Mouse (Mus musculus) myocyte (in vitro differentiated cells): ENCODE measurements around the gene Arid1a. TPM values are rescaled to one million over a fixed set of nuclear protein-coding genes. Genes with fewer than 3 reads are reported as not detected.

Experiments used
- H3K27me3 ChIP-seq: one replicate; pipeline ENCODE4 v1.6.1; 2011; ENCODE audit not compliant: control insufficient read depth, insufficient read depth, insufficient read length
- H3K36me3 ChIP-seq: one replicate; pipeline ENCODE4 v1.6.1; 2011; ENCODE audit not compliant: control insufficient read depth, insufficient read depth
- H3K4me2 ChIP-seq: one replicate; pipeline ENCODE4 v1.6.1; 2011; ENCODE audit warnings: low read depth, control low read depth
- H3K4me3 ChIP-seq: one replicate; pipeline ENCODE4 v1.5.1; 2011; ENCODE audit warnings: mild to moderate bottlenecking, control low read depth, moderate library complexity
- H3K79me2 ChIP-seq: one replicate; pipeline ENCODE4 v1.6.1; 2011; ENCODE audit not compliant: control insufficient read depth, insufficient read depth
- H3ac ChIP-seq: one replicate; pipeline ENCODE4 v1.6.1; 2011; ENCODE audit not compliant: control insufficient read depth, insufficient read length
- CEBPB ChIP-seq: IDR thresholded peaks from 2 replicates; pipeline ENCODE4 v1.6.1; 2011; ENCODE audit warnings: mild to moderate bottlenecking, moderate library complexity; ENCODE audit not compliant: poor library complexity, insufficient read depth, severe bottlenecking
- E2F4 ChIP-seq: IDR thresholded peaks from one replicate; pipeline ENCODE4 v1.6.1; 2011; ENCODE audit warnings: mild to moderate bottlenecking, control low read depth, moderate library complexity; ENCODE audit not compliant: insufficient read depth
- MAX ChIP-seq: IDR thresholded peaks from one replicate; pipeline ENCODE4 v1.6.1; 2011; ENCODE audit warnings: low read depth, mild to moderate bottlenecking, control low read depth
- MYOD1 ChIP-seq, 3 experiments: IDR thresholded peaks; one replicate each; pipeline ENCODE4 v1.6.1; 2011; ENCODE audit warnings: control low read depth in 2 of 3, low read depth in 2 of 3, mild to moderate bottlenecking in 2 of 3, moderate library complexity in 1 of 3; ENCODE audit not compliant: insufficient read length in 2 of 3, control insufficient read depth in 1 of 3
- MYOG ChIP-seq, 3 experiments: IDR thresholded peaks; one replicate each; pipeline ENCODE4 v1.6.1; 2011; ENCODE audit warnings: control low read depth in 2 of 3, low read depth in 2 of 3, mild to moderate bottlenecking in 2 of 3; ENCODE audit not compliant: insufficient read length in 2 of 3, control insufficient read depth in 1 of 3, insufficient read depth in 1 of 3
- POLR2A ChIP-seq: IDR thresholded peaks from one replicate; pipeline ENCODE4 v1.6.1; 2011; ENCODE audit warnings: low read depth, mild to moderate bottlenecking, control low read depth, moderate library complexity; ENCODE audit not compliant: insufficient read length
- POLR2AphosphoS2 ChIP-seq: IDR thresholded peaks from one replicate; pipeline ENCODE4 v1.6.1; 2011; ENCODE audit warnings: low read depth, control low read depth; ENCODE audit not compliant: insufficient read length
- REST ChIP-seq: IDR thresholded peaks from one replicate; pipeline ENCODE4 v1.6.1; 2011; ENCODE audit warnings: mild to moderate bottlenecking, control low read depth, moderate library complexity; ENCODE audit not compliant: insufficient read depth, insufficient read length
- SRF ChIP-seq: IDR thresholded peaks from one replicate; pipeline ENCODE4 v1.6.1; 2011; ENCODE audit warnings: low read depth; ENCODE audit not compliant: control insufficient read depth, insufficient read length
- TCF12 ChIP-seq: IDR thresholded peaks from one replicate; pipeline ENCODE4 v1.6.1; 2011; ENCODE audit warnings: mild to moderate bottlenecking, control low read depth; ENCODE audit not compliant: poor library complexity, insufficient read depth, severe bottlenecking
- TCF3 ChIP-seq: IDR thresholded peaks from one replicate; pipeline ENCODE4 v1.6.1; 2011; ENCODE audit warnings: low read depth, control low read depth; ENCODE audit not compliant: insufficient read length
- USF1 ChIP-seq: IDR thresholded peaks from one replicate; pipeline ENCODE4 v1.6.1; 2011; ENCODE audit warnings: low read depth, mild to moderate bottlenecking, control low read depth, moderate library complexity
- polyA plus RNA-seq: library from polyadenylated mRNA; unstranded; fragments of >200 nt; fragmentation: generic; extraction: Trizol; gene quantifications from one replicate; pipeline ENCODE4 v1.2.1, GENCODE M21; 2012; ENCODE audit warnings: missing spikeins

Gene Arid1a
- polyA plus RNA-seq, 1 experiment = 23.2 TPM

GRCm38 (mm10) chr4:133669652-133670210, 86.8 kb downstream of the Arid1a start:
- Histone ChIP-seq H3K27me3 (no peaks in the 10 kb centered on the region), H3K79me2 (no peaks in the 10 kb centered on the region), H3ac (no peak overlapping the region), H3K4me2 (no peak overlapping the region), H3K36me3 (no peaks in the 10 kb centered on the region), H3K4me3 (no peak overlapping the region)
- TF ChIP-seq CEBPB = no peak
- TF ChIP-seq MAX = no peak
- no peak for TF ChIP-seq E2F4
- TF ChIP-seq MYOD1 (IDR thresholded peaks at IDR 0.05; ENCODE audit: control insufficient read depth in 1 of 3, insufficient read length in 2 of 3, low read depth in 2 of 3) = no peak
- TF ChIP-seq REST = no peak
- no peak for TF ChIP-seq SRF
- no peak for TF ChIP-seq MYOG (IDR thresholded peaks at IDR 0.05; ENCODE audit: control insufficient read depth in 1 of 3, insufficient read depth in 1 of 3, insufficient read length in 2 of 3, low read depth in 2 of 3)
- no peak for TF ChIP-seq TCF12
- TF ChIP-seq USF1 = no peak
- TF ChIP-seq TCF3 = no peak
- no peak for TF ChIP-seq POLR2AphosphoS2
- TF ChIP-seq POLR2A = no peak

GRCm38 (mm10) chr4:133668537-133668936, 88.0 kb downstream of the Arid1a start:
- no peaks in the 10 kb centered on the region for H3K27me3 ChIP-seq
- H3K4me2 ChIP-seq = no peak overlapping the region
- H3K36me3 ChIP-seq = no peaks in the 10 kb centered on the region
- H3K79me2 ChIP-seq = no peaks in the 10 kb centered on the region
- TF ChIP-seq POLR2A = no peak
- no peak for TF ChIP-seq MYOD1 (IDR thresholded peaks at IDR 0.05; ENCODE audit: control insufficient read depth in 1 of 3, insufficient read length in 2 of 3, low read depth in 2 of 3)
- no peak for TF ChIP-seq TCF12
- peak; percentile 1 to 48 (median 15) for TF ChIP-seq MYOG (IDR thresholded peaks at IDR 0.05; ENCODE audit: control insufficient read depth in 1 of 3, insufficient read depth in 1 of 3, insufficient read length in 2 of 3, low read depth in 2 of 3)
- TF ChIP-seq CEBPB = no peak
- no peak overlapping the region for H3ac ChIP-seq
- no peak overlapping the region for H3K4me3 ChIP-seq

- Histone ChIP-seq H3K36me3 (no peaks in the 10 kb centered on the region), H3ac (no peak overlapping the region), H3K79me2 (no peaks in the 10 kb centered on the region), H3K4me3 (no peak overlapping the region), H3K27me3 (no peaks in the 10 kb centered on the region), H3K4me2 (no peak overlapping the region)
- TF ChIP-seq POLR2AphosphoS2 (no peak), REST (no peak), USF1 (no peak), SRF (no peak), TCF3 (no peak), CEBPB (no peak), MYOG (IDR thresholded peaks at IDR 0.05; ENCODE audit: control insufficient read depth in 1 of 3, insufficient read depth in 1 of 3, insufficient read length in 2 of 3, low read depth in 2 of 3) (no peak), TCF12 (no peak), E2F4 (no peak), MYOD1 (IDR thresholded peaks at IDR 0.05; ENCODE audit: control insufficient read depth in 1 of 3, insufficient read length in 2 of 3, low read depth in 2 of 3) (no peak), POLR2A (no peak), MAX (no peak)
These were observed 90.4 kb downstream of the Arid1a start for GRCm38 (mm10) chr4:133666199-133666598.

GRCm38 (mm10) chr4:133665118-133665517, 91.5 kb downstream of the Arid1a start:
- H3K36me3 ChIP-seq = no peaks in the 10 kb centered on the region
- no peaks in the 10 kb centered on the region for H3K27me3 ChIP-seq
- no peak overlapping the region for H3K4me3 ChIP-seq
- TF ChIP-seq REST = no peak
- TF ChIP-seq MAX = no peak
- no peak for TF ChIP-seq SRF
- TF ChIP-seq MYOG (IDR thresholded peaks at IDR 0.05; ENCODE audit: control insufficient read depth in 1 of 3, insufficient read depth in 1 of 3, insufficient read length in 2 of 3, low read depth in 2 of 3) = no peak
- no peak for TF ChIP-seq MYOD1 (IDR thresholded peaks at IDR 0.05; ENCODE audit: control insufficient read depth in 1 of 3, insufficient read length in 2 of 3, low read depth in 2 of 3)
- no peak for TF ChIP-seq POLR2AphosphoS2
- TF ChIP-seq CEBPB = no peak
- no peak for TF ChIP-seq TCF12
- no peak for TF ChIP-seq E2F4
- no peak for TF ChIP-seq POLR2A
- no peak for TF ChIP-seq USF1
- no peak for TF ChIP-seq TCF3
- no peaks in the 10 kb centered on the region for H3K79me2 ChIP-seq
- H3K4me2 ChIP-seq = no peak overlapping the region
- H3ac ChIP-seq = no peak overlapping the region
